Mouse (Mus musculus) liver, embryonic 14.5 days (tissue): ENCODE measurements at regions not wholly inside any gene's neighbourhood (a gene's known extent, or its start where the extent isn't known, plus 50 kb on each side); places are given as distances from the start of the nearest gene placed in this dataset.

Experiments used
- CTCF ChIP-seq: IDR thresholded peaks from 2 replicates; pipeline ENCODE4 v1.5.1; 2016; ENCODE audit warnings: antibody characterized with exemption, low read depth, control low read depth
- EP300 ChIP-seq: IDR thresholded peaks from 2 replicates; pipeline ENCODE4 v1.6.1; 2016; ENCODE audit warnings: antibody characterized with exemption, low read depth

DNA sequence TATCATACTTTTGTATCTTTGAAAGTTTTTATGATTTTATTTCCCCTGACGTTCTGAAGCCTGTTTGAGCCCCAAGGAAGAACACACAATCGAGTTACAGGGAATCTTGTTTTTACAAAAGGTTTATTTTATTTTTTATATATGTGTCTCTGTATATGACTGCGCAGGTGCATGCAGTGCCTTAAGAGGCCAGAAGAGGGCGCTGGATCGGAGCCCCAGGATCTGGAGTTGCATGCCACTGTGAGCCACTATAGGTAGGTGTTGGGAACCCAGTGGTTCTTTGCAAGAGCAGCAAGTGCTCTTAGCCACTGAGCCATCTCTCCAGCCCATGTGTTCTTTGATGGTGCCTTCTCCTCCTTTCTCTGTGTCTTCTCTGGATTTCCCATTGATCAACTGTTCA, 292.3 kb downstream of the CK137956 start:
- TF ChIP-seq CTCF, result peak; percentile 28
- no peak for TF ChIP-seq EP300
